Mouse (Mus musculus): ENCODE results near the gene C2cd5. TPM values are rescaled to one million over a fixed set of nuclear protein-coding genes. Genes with fewer than 3 reads are reported as not detected.

The C2cd5 gene
- polyA plus RNA-seq, 1 experiment from 2014 or later, result 7.9 TPM

DNA sequence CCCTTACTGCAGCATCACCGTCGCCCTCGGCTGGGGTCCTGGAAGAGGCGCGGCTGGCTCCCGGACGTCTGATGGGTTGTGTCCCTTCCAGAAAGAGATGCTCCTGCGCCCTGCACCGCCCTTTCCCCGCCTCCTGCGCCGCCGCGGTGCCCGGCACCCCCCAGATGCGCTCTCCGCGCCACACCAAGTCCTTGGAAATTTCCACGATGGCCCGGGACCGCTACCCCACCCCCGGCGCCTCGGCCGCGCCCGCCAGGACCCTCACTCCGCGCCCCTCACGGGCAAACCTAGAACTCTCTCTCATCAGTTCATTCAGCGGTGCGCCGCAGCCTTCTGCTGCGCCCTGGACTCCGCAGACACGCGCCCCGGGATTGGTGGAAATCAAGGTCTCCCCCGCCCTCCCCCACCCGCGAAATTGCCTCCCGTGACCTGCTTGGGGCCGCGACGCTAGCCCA lies 135.8 kb downstream of the C2cd5 start, which contains the start of gene St8sia1:
St8sia1 (minus strand) TSS at position 377 of the 455 bp plus-strand sequence.
- no peaks in the 10 kb centered on the region for H3K9me3 ChIP-seq (ENCODE audit: low read length)
- TF ChIP-seq CTCF (IDR thresholded peaks at IDR 0.05; ENCODE audit: low read depth) (no peak), EP300 (IDR thresholded peaks at IDR 0.05; ENCODE audit: low read depth) (no peak)
- under 1% methylated on average over 36 of the region's 45 CpGs for WGBS (ENCODE audit: insufficient replicate concordance)
- H3K4me2 ChIP-seq (ENCODE audit: low read depth, low read length), result peak within 1 kb of the TSS; percentile 78
- no peak within 1 kb of the TSS for H3K9ac ChIP-seq (replicated peaks)
- peaks cover 11% of the 10 kb centered on the region for H3K4me1 ChIP-seq (ENCODE audit: insufficient read depth)
- H3K36me3 ChIP-seq (replicated peaks; ENCODE audit: insufficient read depth, low read length), result no peaks in the 10 kb centered on the region
- ATAC-seq, result no peak
- H3K4me3 ChIP-seq (ENCODE audit: low read depth, low read length), result peak within 1 kb of the TSS; percentile 42
- H3K27me3 ChIP-seq (ENCODE audit: insufficient read depth, low read length), result peaks cover 30% of the 10 kb centered on the region
- H3K27ac ChIP-seq (ENCODE audit: low read depth), result no peak within 1 kb of the TSS
- peak; percentile 18 for DNase-seq

DNA sequence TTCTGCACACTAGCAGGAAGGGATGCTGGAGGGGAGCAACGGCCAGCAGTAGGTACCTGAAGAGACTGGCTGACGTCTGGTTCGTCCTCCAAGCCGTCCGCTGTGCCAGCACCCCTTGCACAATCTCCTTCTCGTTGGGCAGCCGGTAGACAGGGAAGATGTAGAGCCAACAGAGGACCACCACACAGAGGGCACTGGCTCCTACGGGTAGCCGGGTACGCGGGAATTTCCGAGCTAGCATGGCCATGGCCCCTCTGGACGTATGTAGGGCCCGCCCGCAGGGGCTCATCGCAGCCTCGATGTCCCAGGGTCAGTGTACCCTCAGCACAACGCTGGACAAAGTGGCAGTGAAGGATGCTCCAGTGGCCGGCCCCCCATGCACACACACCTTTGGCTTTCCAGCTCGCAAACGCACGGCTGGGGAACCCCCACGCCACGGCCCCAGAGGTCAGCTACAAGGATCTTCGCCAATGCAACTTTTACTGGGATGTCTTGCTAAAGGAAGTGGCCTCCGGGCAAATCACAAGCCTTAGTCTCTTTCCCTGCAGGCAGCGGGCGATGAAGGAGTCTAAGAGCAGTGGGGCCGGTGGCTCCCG lies 136.4 kb downstream of the C2cd5 start:
- TF ChIP-seq EP300 (IDR thresholded peaks at IDR 0.05; ENCODE audit: low read depth), result no peak
- no peak for TF ChIP-seq CTCF (IDR thresholded peaks at IDR 0.05; ENCODE audit: low read depth)
- Histone ChIP-seq H3K4me3 (ENCODE audit: low read depth, low read length) (peak overlapping the region; percentile 42), H3K4me1 (ENCODE audit: insufficient read depth) (peaks cover 11% of the 10 kb centered on the region), H3K9me3 (ENCODE audit: low read length) (no peaks in the 10 kb centered on the region), H3K9ac (replicated peaks) (no peak overlapping the region), H3K27me3 (ENCODE audit: insufficient read depth, low read length) (peaks cover 30% of the 10 kb centered on the region), H3K4me2 (ENCODE audit: low read depth, low read length) (peak overlapping the region; percentile 78), H3K27ac (ENCODE audit: low read depth) (no peak overlapping the region), H3K36me3 (replicated peaks; ENCODE audit: insufficient read depth, low read length) (no peaks in the 10 kb centered on the region)
- ATAC-seq (no peak), DNase-seq (no peak)
- 18% methylated on average over 30 of the region's 30 CpGs for WGBS (ENCODE audit: insufficient replicate concordance)

DNA sequence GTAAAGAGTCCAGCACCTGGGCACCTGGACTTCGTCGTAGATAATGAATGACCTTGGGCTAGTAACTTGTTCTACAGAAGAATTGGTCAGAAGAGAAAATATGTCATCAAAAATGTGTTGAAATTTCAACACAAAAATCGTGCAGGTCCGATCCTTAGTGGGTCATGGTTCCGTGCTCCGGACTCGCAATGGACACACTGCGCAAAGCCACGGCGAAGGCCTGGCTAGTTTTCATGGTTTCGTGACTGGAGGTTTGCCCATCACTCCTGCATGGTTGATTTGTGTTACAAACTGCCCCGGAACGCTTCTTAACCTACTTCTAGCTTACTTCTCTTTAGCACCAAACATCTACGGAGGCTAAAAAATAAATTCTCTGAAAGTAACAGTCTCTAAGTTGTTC lies 137.1 kb downstream of the C2cd5 start:
- 80% methylated on average over 14 of the region's 14 CpGs for WGBS (ENCODE audit: insufficient replicate concordance)
- Histone ChIP-seq H3K27ac (ENCODE audit: low read depth) (no peak overlapping the region), H3K4me1 (ENCODE audit: insufficient read depth) (peaks cover 11% of the 10 kb centered on the region), H3K9me3 (ENCODE audit: low read length) (no peaks in the 10 kb centered on the region), H3K4me3 (ENCODE audit: low read depth, low read length) (no peak overlapping the region), H3K27me3 (ENCODE audit: insufficient read depth, low read length) (peaks cover 30% of the 10 kb centered on the region), H3K4me2 (ENCODE audit: low read depth, low read length) (no peak overlapping the region), H3K36me3 (replicated peaks; ENCODE audit: insufficient read depth, low read length) (no peaks in the 10 kb centered on the region), H3K9ac (replicated peaks) (no peak overlapping the region)
- TF ChIP-seq CTCF (IDR thresholded peaks at IDR 0.05; ENCODE audit: low read depth) (no peak), EP300 (IDR thresholded peaks at IDR 0.05; ENCODE audit: low read depth) (no peak)
- DNase-seq (no peak), ATAC-seq (no peak)

DNA sequence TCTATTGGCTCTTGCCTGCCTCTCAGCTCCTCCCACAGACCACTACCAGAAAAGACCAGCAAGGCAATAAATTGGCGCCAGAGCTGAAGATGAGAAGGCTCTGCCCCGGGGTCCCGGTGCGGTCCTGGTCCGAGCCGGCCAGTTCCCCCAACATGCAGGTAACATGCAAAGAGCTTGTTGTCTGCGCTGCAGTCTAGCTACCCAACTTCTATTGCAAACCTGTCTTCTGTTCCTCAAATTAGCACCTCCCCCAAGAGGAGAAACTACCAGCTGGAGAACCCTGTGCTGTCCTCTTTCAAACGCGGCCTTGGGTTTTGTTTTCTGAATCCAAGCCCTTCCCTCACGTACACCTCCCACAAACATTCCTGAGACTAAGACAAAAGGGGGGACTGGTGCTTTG lies 137.5 kb downstream of the C2cd5 start:
- Histone ChIP-seq H3K27ac (ENCODE audit: low read depth) (no peak overlapping the region), H3K9ac (replicated peaks) (no peak overlapping the region), H3K9me3 (ENCODE audit: low read length) (no peaks in the 10 kb centered on the region), H3K4me2 (ENCODE audit: low read depth, low read length) (no peak overlapping the region), H3K27me3 (ENCODE audit: insufficient read depth, low read length) (peaks cover 30% of the 10 kb centered on the region), H3K4me3 (ENCODE audit: low read depth, low read length) (no peak overlapping the region), H3K4me1 (ENCODE audit: insufficient read depth) (peaks cover 11% of the 10 kb centered on the region), H3K36me3 (replicated peaks; ENCODE audit: insufficient read depth, low read length) (no peaks in the 10 kb centered on the region)
- DNase-seq, result no peak
- ATAC-seq, result no peak
- 46% methylated on average over 10 of the region's 10 CpGs for WGBS (ENCODE audit: insufficient replicate concordance)
- TF ChIP-seq EP300 (IDR thresholded peaks at IDR 0.05; ENCODE audit: low read depth) (no peak), CTCF (IDR thresholded peaks at IDR 0.05; ENCODE audit: low read depth) (no peak)

DNA sequence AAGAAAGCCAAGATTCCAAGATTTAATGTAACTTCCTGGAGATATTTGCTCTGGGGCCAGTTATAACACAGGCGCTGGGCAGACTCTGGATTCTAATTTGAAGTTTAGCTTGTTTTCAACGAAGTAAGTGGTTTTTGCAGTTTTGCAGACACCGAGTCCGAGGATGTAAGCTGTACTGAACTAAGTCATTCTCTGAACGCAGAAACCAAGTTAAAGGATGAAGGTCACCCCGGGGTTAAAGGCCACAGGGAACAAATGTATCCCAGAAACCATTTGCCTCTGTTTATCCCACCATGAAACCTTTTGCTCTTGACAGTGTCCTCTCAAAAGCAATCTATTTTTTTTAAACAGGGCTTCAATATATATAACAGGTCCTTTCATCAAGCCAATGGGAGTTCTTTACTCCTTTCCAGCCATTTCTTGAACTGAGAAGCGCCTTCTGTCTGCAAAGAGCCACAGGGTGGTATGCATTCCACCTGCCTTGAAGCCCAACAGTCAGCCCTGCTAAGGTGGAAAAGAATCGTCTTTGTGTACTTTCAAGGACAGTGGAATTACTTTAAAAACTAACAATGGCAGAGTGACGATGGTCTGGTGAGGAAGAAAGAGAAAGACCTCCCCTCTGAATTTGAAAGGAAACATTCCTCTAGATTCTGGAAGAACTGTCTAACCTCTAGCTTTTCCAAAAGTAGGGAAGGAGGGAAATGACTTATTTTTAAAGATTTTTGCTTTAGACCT lies 138.1 kb downstream of the C2cd5 start:
- H3K4me1 ChIP-seq (ENCODE audit: insufficient read depth), result peaks cover 11% of the 10 kb centered on the region
- no peak overlapping the region for H3K4me3 ChIP-seq (ENCODE audit: low read depth, low read length)
- H3K9ac ChIP-seq (replicated peaks), result no peak overlapping the region
- H3K4me2 ChIP-seq (ENCODE audit: low read depth, low read length), result no peak overlapping the region
- H3K27ac ChIP-seq (ENCODE audit: low read depth), result no peak overlapping the region
- 70% methylated on average over 9 of the region's 9 CpGs for WGBS (ENCODE audit: insufficient replicate concordance)
- H3K27me3 ChIP-seq (ENCODE audit: insufficient read depth, low read length), result peaks cover 30% of the 10 kb centered on the region
- ATAC-seq, result no peak
- H3K36me3 ChIP-seq (replicated peaks; ENCODE audit: insufficient read depth, low read length), result no peaks in the 10 kb centered on the region
- no peaks in the 10 kb centered on the region for H3K9me3 ChIP-seq (ENCODE audit: low read length)
- no peak for DNase-seq
- TF ChIP-seq CTCF (IDR thresholded peaks at IDR 0.05; ENCODE audit: low read depth) (no peak), EP300 (IDR thresholded peaks at IDR 0.05; ENCODE audit: low read depth) (no peak)

Other genes with a start within 250 kb of the C2cd5 start
- gene St8sia1, start 135.7 kb downstream of the C2cd5 start, polyA plus RNA-seq (2015; fragmentation: Nextera tagmentation; extraction: Ambion mirVana), result 0.05 and 0.22 TPM in 2 replicates
- 6.5 and 6.9 TPM in 2 replicates for gene Etnk1, start 67.1 kb upstream of the C2cd5 start, polyA plus RNA-seq (2015; fragmentation: Nextera tagmentation; extraction: Ambion mirVana)

Measured in liver, postnatal 0 days (tissue).